Mouse (Mus musculus) adrenal gland, postnatal 0 days (tissue): ENCODE measurements around the gene Gsta3. TPM values are rescaled to one million over a fixed set of nuclear protein-coding genes. Genes with fewer than 3 reads are reported as not detected.

Source experiments
- polyA plus RNA-seq: library from polyadenylated mRNA; unstranded; fragments of >200 nt; fragmentation: Nextera tagmentation; extraction: Ambion mirVana; gene quantifications from 2 replicates; pipeline ENCODE4 v1.2.1, GENCODE M21; 2015

Gsta3 gene
- polyA plus RNA-seq: 5.8 and 6.9 TPM in 2 replicates

DNA sequence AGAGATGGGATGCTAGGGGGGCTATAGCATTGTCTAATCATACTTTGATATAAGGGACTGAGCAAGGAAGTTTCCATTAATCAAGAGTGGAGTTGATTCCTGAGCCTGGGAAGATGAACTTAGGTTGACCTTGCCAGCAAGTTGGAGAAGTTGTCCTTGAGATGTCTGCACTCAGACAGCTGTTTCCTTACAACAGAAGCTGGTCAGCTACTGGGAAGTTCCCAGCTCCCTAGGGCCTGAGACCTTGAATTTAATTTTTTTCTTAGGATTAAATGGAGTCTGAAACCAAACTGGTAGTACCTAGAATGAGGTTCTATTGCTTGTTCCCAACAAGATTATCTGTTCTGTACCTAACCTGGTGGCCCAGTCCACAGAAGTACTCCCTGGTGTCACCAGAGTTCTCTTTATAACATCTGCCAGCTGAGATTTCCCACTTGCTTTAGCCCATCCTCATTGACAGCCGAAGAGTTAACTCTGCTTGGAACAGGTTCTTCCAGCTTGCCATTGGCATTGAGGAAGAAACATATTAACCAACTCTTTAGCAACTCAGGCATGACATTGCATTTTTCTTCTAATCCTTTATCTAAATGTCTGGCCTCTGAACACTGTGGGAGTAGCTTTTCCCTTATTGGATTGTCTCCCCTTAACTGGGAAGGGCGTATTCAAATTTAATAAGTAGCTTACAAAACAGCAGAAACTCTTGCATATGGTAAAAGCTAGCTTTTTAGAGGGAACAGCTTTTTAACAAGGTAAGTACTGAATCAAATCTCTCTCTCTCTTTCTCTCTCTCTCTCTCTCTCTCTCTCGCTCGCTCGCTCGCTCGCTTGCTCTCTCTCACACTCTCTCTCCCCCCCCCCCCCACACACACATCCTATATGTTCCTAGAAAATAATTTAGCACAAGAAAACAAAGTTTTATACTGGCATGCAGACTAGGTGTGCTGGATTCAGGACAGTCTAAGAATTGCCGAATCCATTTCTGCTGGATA, at the start of gene Gsta3:
Gsta3 (plus strand) TSS at position 679 of the 988 bp plus-strand sequence.

DNA sequence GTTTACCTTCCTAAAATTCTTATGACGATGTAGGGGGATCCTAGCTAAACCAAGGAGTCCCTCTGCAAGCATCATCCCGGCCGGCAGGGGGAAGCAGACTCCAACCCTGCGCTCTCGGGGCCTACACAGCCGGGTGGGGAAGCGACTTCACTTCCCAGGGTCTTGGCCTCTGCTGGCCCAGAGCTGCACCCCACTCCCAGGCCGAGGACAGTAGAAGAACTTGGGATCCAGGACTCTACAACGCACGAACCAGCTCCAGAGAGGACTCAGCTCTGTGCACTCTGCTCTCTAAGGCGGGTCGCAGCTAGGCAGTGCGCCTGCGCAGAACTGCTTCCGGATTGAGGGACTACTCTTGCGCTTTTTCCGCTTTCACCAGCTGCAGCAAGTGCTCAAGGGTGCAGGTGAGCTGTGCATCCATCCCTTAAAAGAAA, 21.9 kb upstream of the Gsta3 start, which contains the start of gene Tmem14a:
Tmem14a (plus strand) TSS at position 87 of the 431 bp plus-strand sequence.

Other genes with a start within 250 kb of the Gsta3 start
- 3.5 and 4.0 TPM in 2 replicates for gene Tram2, start 161.4 kb upstream of the Gsta3 start, polyA plus RNA-seq
- gene Tmem14a, start 22.0 kb upstream of the Gsta3 start, polyA plus RNA-seq: 20.9 and 26.4 TPM in 2 replicates
- gene Khdc1a, start 109.1 kb downstream of the Gsta3 start, polyA plus RNA-seq: not detected in 2 replicates
- gene Khdc1c, start 127.7 kb downstream of the Gsta3 start, polyA plus RNA-seq: not detected in 2 replicates
- gene Khdc1b, start 143.0 kb downstream of the Gsta3 start, polyA plus RNA-seq: not detected in 2 replicates